Mouse (Mus musculus) stomach, embryonic 16.5 days (tissue): Measurements from ENCODE around the gene Adarb1. TPM values are rescaled to one million over a fixed set of nuclear protein-coding genes. Genes with fewer than 3 reads are reported as not detected.

Experiments used
- ATAC-seq: fragments of 200-750 bp; cut with Nextera tagmentation; 2 replicates; pipeline ENCODE4 v1.8.0; 2017; ENCODE audit warnings: moderate number of reproducible peaks, moderate TSS enrichment; ENCODE audit not compliant: insufficient read depth, low FRiP score
- H3K27ac ChIP-seq: fragments of 300-500 bp; sonication (generic); 2 replicates; pipeline ENCODE4 v1.5.1; 2014; ENCODE audit warnings: low read length
- H3K27me3 ChIP-seq: fragments of 300-500 bp; sonication (generic); 2 replicates; pipeline ENCODE4 v1.6.1; 2014; ENCODE audit warnings: low read length, control low read depth, mixed read lengths; ENCODE audit not compliant: control insufficient read depth, insufficient read depth
- H3K36me3 ChIP-seq: fragments of 300-500 bp; sonication (generic); 2 replicates; pipeline ENCODE4 v1.6.1; 2014; ENCODE audit warnings: low read length; ENCODE audit not compliant: control insufficient read depth, insufficient read depth
- H3K4me1 ChIP-seq: fragments of 300-500 bp; sonication (generic); 2 replicates; pipeline ENCODE4 v1.6.1; 2014; ENCODE audit warnings: low read length, control low read depth, mixed read lengths; ENCODE audit not compliant: control insufficient read depth, insufficient read depth
- H3K4me2 ChIP-seq: fragments of 300-500 bp; sonication (generic); 2 replicates; pipeline ENCODE4 v1.6.1; 2014; ENCODE audit warnings: low read depth, low read length, mixed read lengths
- H3K4me3 ChIP-seq: fragments of 300-500 bp; sonication (generic); replicated peaks from 2 replicates; pipeline ENCODE4 v1.5.1; 2014; ENCODE audit warnings: mild to moderate bottlenecking, low read length
- H3K9ac ChIP-seq: fragments of 300-500 bp; sonication (generic); 2 replicates; pipeline ENCODE4 v1.6.1; 2014; ENCODE audit warnings: low read length
- H3K9me3 ChIP-seq: fragments of 300-500 bp; sonication (generic); replicated peaks from 2 replicates; pipeline ENCODE4 v1.6.1; 2016; ENCODE audit warnings: low read length, control low read depth; ENCODE audit not compliant: control insufficient read depth
- WGBS: fragments of 180-500 bp; shearing (Covaris S2); extraction: QIAGEN DNeasy Blood & Tissue Kit; methylation state at CpG from one replicate; pipeline ENCODE4 v1.1.7; 2014; 5-methylcytosine and 5-hydroxymethylcytosine counted together
- polyA plus RNA-seq: library from polyadenylated mRNA; unstranded; fragments of >200 nt; fragmentation: Nextera tagmentation; extraction: Ambion mirVana; gene quantifications from 2 replicates; pipeline ENCODE4 v1.2.1, GENCODE M21; 2015

Adarb1 gene
- polyA plus RNA-seq, 1 experiment from 2014 or later, result 8.4 TPM

- Histone ChIP-seq H3K4me1 (peaks cover 9% of the 10 kb centered on the region), H3K9me3 (no peaks in the 10 kb centered on the region), H3K27me3 (no peaks in the 10 kb centered on the region), H3K27ac (peak within 1 kb of the TSS; percentile 88), H3K4me3 (peak within 1 kb of the TSS; percentile 91), H3K4me2 (peak within 1 kb of the TSS; percentile 74), H3K36me3 (peaks cover 11% of the 10 kb centered on the region), H3K9ac (peak within 1 kb of the TSS; percentile 95)
- WGBS, result under 1% methylated on average over 81 of the region's 81 CpGs
- ATAC-seq, result peak; percentile 98
Observed at GRCm38 (mm10) chr10:77258704-77259621, 159.1 kb downstream of the Adarb1 start, which contains the start of gene Pofut2. TSS of gene Pofut2 (plus strand) at chr10:77259218.

- H3K4me3 ChIP-seq, result peak overlapping the region; percentile 91
- H3K4me1 ChIP-seq, result peaks cover 12% of the 10 kb centered on the region
- H3K36me3 ChIP-seq, result peaks cover 10% of the 10 kb centered on the region
- H3K27ac ChIP-seq, result no peak overlapping the region
- WGBS, result 51% methylated on average over 4 of the region's 4 CpGs
- H3K4me2 ChIP-seq, result peak overlapping the region; percentile 74
- H3K27me3 ChIP-seq, result no peaks in the 10 kb centered on the region
- no peaks in the 10 kb centered on the region for H3K9me3 ChIP-seq
- ATAC-seq, result no peak
- H3K9ac ChIP-seq, result no peak overlapping the region
Observed at GRCm38 (mm10) chr10:77258041-77258590, 160.0 kb downstream of the Adarb1 start.

GRCm38 (mm10) chr10:77255676-77256075 is 162.4 kb downstream of the Adarb1 start:
- H3K4me1 ChIP-seq, result peaks cover 34% of the 10 kb centered on the region
- H3K27me3 ChIP-seq, result no peaks in the 10 kb centered on the region
- 69% methylated on average over 3 of the region's 3 CpGs for WGBS
- no peak overlapping the region; the same call in 1 of the 2 replicates for H3K27ac ChIP-seq
- H3K36me3 ChIP-seq, result no peaks in the 10 kb centered on the region
- no peaks in the 10 kb centered on the region for H3K9me3 ChIP-seq
- no peak overlapping the region for H3K9ac ChIP-seq
- no peak for ATAC-seq
- no peak overlapping the region for H3K4me3 ChIP-seq
- no peak overlapping the region for H3K4me2 ChIP-seq

GRCm38 (mm10) chr10:77255231-77255630 is 162.8 kb downstream of the Adarb1 start:
- no peaks in the 10 kb centered on the region for H3K27me3 ChIP-seq
- no peaks in the 10 kb centered on the region for H3K36me3 ChIP-seq
- peaks cover 34% of the 10 kb centered on the region for H3K4me1 ChIP-seq
- no peaks in the 10 kb centered on the region for H3K9me3 ChIP-seq
- peak overlapping the region; percentile 65 for H3K27ac ChIP-seq
- no peak for ATAC-seq
- H3K4me2 ChIP-seq, result no peak overlapping the region
- 0 out of 2 replicates have a peak overlapping the region, but pooled peaks have one; percentile 10 for H3K9ac ChIP-seq
- H3K4me3 ChIP-seq, result no peak overlapping the region
- WGBS, result 82% methylated on average over 3 of the region's 3 CpGs

- peak; percentile 17; the same call in 1 of the 2 replicates for ATAC-seq
- peak overlapping the region; percentile 80 for H3K27ac ChIP-seq
- under 1% methylated on average over 4 of the region's 4 CpGs for WGBS
Observed at GRCm38 (mm10) chr10:77252790-77253189, 165.3 kb downstream of the Adarb1 start.

GRCm38 (mm10) chr10:77251784-77252539 is 166.1 kb downstream of the Adarb1 start:
- H3K4me2 ChIP-seq, result peak overlapping the region; percentile 48
- peak; percentile 43; the same call in 1 of the 2 replicates for ATAC-seq
- peak overlapping the region; percentile 80 for H3K27ac ChIP-seq
- peaks cover 41% of the 10 kb centered on the region for H3K4me1 ChIP-seq
- H3K27me3 ChIP-seq, result no peaks in the 10 kb centered on the region
- no peaks in the 10 kb centered on the region for H3K9me3 ChIP-seq
- no peaks in the 10 kb centered on the region for H3K36me3 ChIP-seq
- 44% methylated on average over 18 of the region's 18 CpGs for WGBS
- peak overlapping the region; percentile 50 for H3K9ac ChIP-seq
- peak overlapping the region; percentile 25; the same call in 1 of the 2 replicates for H3K4me3 ChIP-seq

More at GRCm38 (mm10) chr10:77252790-77253189, 165.3 kb downstream of the Adarb1 start:
- peaks cover 33% of the 10 kb centered on the region for H3K4me1 ChIP-seq
- H3K9me3 ChIP-seq, result no peaks in the 10 kb centered on the region
- no peak overlapping the region for H3K9ac ChIP-seq
- no peak overlapping the region for H3K4me3 ChIP-seq
- H3K36me3 ChIP-seq, result no peaks in the 10 kb centered on the region
- H3K4me2 ChIP-seq, result no peak overlapping the region
- H3K27me3 ChIP-seq, result no peaks in the 10 kb centered on the region

- Histone ChIP-seq H3K4me3 (peak overlapping the region; percentile 25; the same call in 1 of the 2 replicates), H3K9me3 (no peaks in the 10 kb centered on the region), H3K36me3 (no peaks in the 10 kb centered on the region), H3K27ac (peak overlapping the region; percentile 80), H3K27me3 (no peaks in the 10 kb centered on the region), H3K4me2 (peak overlapping the region; percentile 48), H3K9ac (peak overlapping the region; percentile 50), H3K4me1 (peaks cover 44% of the 10 kb centered on the region)
- WGBS, result 24% methylated on average over 18 of the region's 18 CpGs
- ATAC-seq, result peak; percentile 31; the same call in 1 of the 2 replicates
Observed at GRCm38 (mm10) chr10:77251223-77251783, 166.8 kb downstream of the Adarb1 start.

GRCm38 (mm10) chr10:77247707-77248106 is 170.4 kb downstream of the Adarb1 start:
- H3K27ac ChIP-seq, result peak overlapping the region; percentile 47; the same call in 1 of the 2 replicates
- WGBS, result 26% methylated on average over 7 of the region's 7 CpGs
- 0 out of 2 replicates have a peak overlapping the region, but pooled peaks have one; percentile 14 for H3K4me2 ChIP-seq
- H3K4me3 ChIP-seq, result no peak overlapping the region
- ATAC-seq, result peak; percentile 23; the same call in 1 of the 2 replicates
- peaks cover 50% of the 10 kb centered on the region for H3K4me1 ChIP-seq
- H3K36me3 ChIP-seq, result no peaks in the 10 kb centered on the region
- no peaks in the 10 kb centered on the region for H3K27me3 ChIP-seq
- H3K9ac ChIP-seq, result 0 out of 2 replicates have a peak overlapping the region, but pooled peaks have one; percentile 7
- no peaks in the 10 kb centered on the region for H3K9me3 ChIP-seq
